ENCODE assay signal across 8 mouse cellular contexts in genomic region chr6:134566818-134567485, GRCm38 (mm10). TPM values are rescaled to one million over a fixed set of nuclear protein-coding genes. Genes with fewer than 3 reads are reported as not detected.
A peak's percentile ranks its signal among the peaks of the same experiment; 100 is the strongest.
DNase-seq lines count a peak whose midpoint lies in the region; ATAC-seq and TF ChIP-seq lines count a peak whose summit lies in the region.

Gene Lrp6, minus strand, starts transcription at chr6:134566965.

- H3K4me3 ChIP-seq in hindbrain, embryonic 11.5 days (ENCODE audit: low read depth, low read length): peak within 1 kb of the TSS; percentile 86
- H3K4me3 ChIP-seq in lung, postnatal 0 days (ENCODE audit: low read depth, low read length): peak within 1 kb of the TSS; percentile 95

- peak within 1 kb of the TSS; percentile 96 for H3K27ac ChIP-seq in hindbrain, embryonic 11.5 days (ENCODE audit: low read depth, low read length)
- peak within 1 kb of the TSS; percentile 98 for H3K27ac ChIP-seq in lung, postnatal 0 days (ENCODE audit: low read length)

- no peaks in the 10 kb centered on the region for H3K9me3 ChIP-seq in hindbrain, embryonic 11.5 days (ENCODE audit: control insufficient read depth, low read length)
- H3K9me3 ChIP-seq in lung, postnatal 0 days (ENCODE audit: low read length): no peaks in the 10 kb centered on the region

- H3K27me3 ChIP-seq in hindbrain, embryonic 11.5 days (ENCODE audit: control insufficient read depth, insufficient read depth, low read length): no peaks in the 10 kb centered on the region
- H3K27me3 ChIP-seq in lung, postnatal 0 days (replicated peaks; ENCODE audit: insufficient read depth, low read length): no peaks in the 10 kb centered on the region

- peak; percentile 92 for DNase-seq in MN1 (ENCODE audit: low spot score)
- peak; percentile 81 for DNase-seq in cerebellum, adult 8-10 months
- peak; percentile 57 to 82 for DNase-seq in frontal cortex, postnatal 10 days (ENCODE audit: low spot score in 2 of 2)
- peak; percentile 92 for DNase-seq in hindbrain, embryonic 11.5 days (ENCODE audit: low spot score)
- peak; percentile 82 to 88 for DNase-seq in layer of hippocampus, postnatal 10 days (ENCODE audit: low spot score in 2 of 2)
- peak; percentile 95 for DNase-seq in lung, postnatal 0 days (ENCODE audit: low spot score)
- DNase-seq in ovary, postnatal 10 days (ENCODE audit: low spot score): peak; percentile 77
- DNase-seq in thymus, postnatal 0 days (ENCODE audit: low spot score): peak; percentile 91

- peak; percentile 94 for ATAC-seq in hindbrain, embryonic 11.5 days (ENCODE audit: low FRiP score)
- ATAC-seq in lung, postnatal 0 days: peak; percentile 97

- peak within 1 kb of the TSS; percentile 99 for H3K9ac ChIP-seq in hindbrain, embryonic 11.5 days (ENCODE audit: low read depth, low read length)
- peak within 1 kb of the TSS; percentile 96 for H3K9ac ChIP-seq in lung, postnatal 0 days (replicated peaks; ENCODE audit: low read depth)

- TF ChIP-seq CTCF in lung, postnatal 0 days (IDR thresholded peaks at IDR 0.05): no peak

- H3K4me2 ChIP-seq in hindbrain, embryonic 11.5 days (replicated peaks; ENCODE audit: low read depth, low read length): peak within 1 kb of the TSS; percentile 80
- H3K4me2 ChIP-seq in lung, postnatal 0 days (replicated peaks; ENCODE audit: low read depth, low read length): peak within 1 kb of the TSS; percentile 76

- under 1% methylated on average over 65 of the region's 99 CpGs for WGBS in hindbrain, embryonic 11.5 days
- WGBS in lung, postnatal 0 days: under 1% methylated on average over 55 of the region's 99 CpGs

- H3K4me1 ChIP-seq in hindbrain, embryonic 11.5 days (replicated peaks; ENCODE audit: control insufficient read depth, insufficient read depth, low read length): 0 out of 2 replicates have a peak, but pooled peaks cover 3% of the 10 kb centered on the region
- H3K4me1 ChIP-seq in lung, postnatal 0 days (ENCODE audit: insufficient read depth, low read depth, low read length): peaks cover 4% of the 10 kb centered on the region; the same call in 1 of the 2 replicates

- no peaks in the 10 kb centered on the region for H3K36me3 ChIP-seq in hindbrain, embryonic 11.5 days (ENCODE audit: control insufficient read depth, insufficient read depth, low read length)
- H3K36me3 ChIP-seq in lung, postnatal 0 days (ENCODE audit: insufficient read depth, low read length): no peaks in the 10 kb centered on the region

- no peak for TF ChIP-seq EP300 in lung, postnatal 0 days (IDR thresholded peaks at IDR 0.05)

RNA-seq across cellular contexts. Expression of gene Lrp6, which starts in this region (rescaled TPM):
- 28.9 and 37.1 TPM in 2 replicates for polyA plus RNA-seq in hindbrain, embryonic 11.5 days (2014; fragmentation: Nextera tagmentation; extraction: Ambion mirVana)
- 10 to 100 TPM; 52.8 to 58.7 TPM for total RNA-seq in layer of hippocampus, postnatal 10 days (2021)
- polyA plus RNA-seq in lung, postnatal 0 days (2015; fragmentation: Nextera tagmentation; extraction: Ambion mirVana): 17.0 and 18.7 TPM in 2 replicates
- polyA plus RNA-seq in thymus, postnatal 0 days (2015; fragmentation: Nextera tagmentation; extraction: Ambion mirVana): 20.0 and 22.0 TPM in 2 replicates

Comparison
In these comparisons a context has a peak if more than half of its experiments do, and no peak if none do; other contexts are left out.
1. Peak in every context shown above with its lines: DNase-seq, ATAC-seq, H3K4me3 ChIP-seq and H3K27ac ChIP-seq.